Comparison of ENCODE assay signal across 26 mouse cellular contexts in the genomic region with DNA sequence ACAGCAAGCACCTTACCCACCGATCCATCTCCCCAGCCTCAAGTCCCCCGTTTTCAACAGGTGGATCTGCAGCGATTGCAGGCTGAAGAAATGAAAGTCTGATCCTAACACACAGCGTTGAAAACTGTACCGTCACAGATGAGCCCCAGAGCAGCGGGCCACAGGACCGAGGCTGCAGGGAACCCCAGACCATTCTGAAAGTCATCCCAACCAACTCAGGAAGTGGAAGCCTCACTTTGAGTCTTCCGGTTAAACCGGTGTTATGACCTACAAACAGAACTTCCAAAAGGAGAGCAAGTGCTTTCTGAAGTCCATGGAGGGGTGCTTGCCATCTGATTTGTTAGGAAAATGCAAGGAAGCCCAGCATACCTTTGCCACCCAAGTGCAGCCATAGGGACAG. TPM values are rescaled to one million over a fixed set of nuclear protein-coding genes. Genes with fewer than 3 reads are reported as not detected.
DNase-seq lines count a peak whose midpoint lies in the region; ATAC-seq and TF ChIP-seq lines count a peak whose summit lies in the region.
"Had no signal": no experiment of that assay in that cellular context is flagged by ENCODE, and none has a peak within 500 bp of the region (broad histone marks: within the 10 kb centered on the region; RNA-seq: fewer than 3 reads in every experiment).

No protein-coding gene starts in this region.

- H3K4me3 ChIP-seq in spleen, adult 2 months (ENCODE audit: extremely low read depth, insufficient read depth, insufficient read length): peak overlapping the region; percentile 31
- H3K4me3 ChIP-seq in E14TG2a.4 (replicated peaks; ENCODE audit: low read length): 0 out of 2 replicates have a peak overlapping the region, but pooled peaks have one; percentile 17
- peak overlapping the region; percentile 83 for H3K4me3 ChIP-seq in megakaryocyte, embryonic 14.5 days (replicated peaks)
- H3K4me3 ChIP-seq: forebrain, embryonic 10.5 days; heart, embryonic 15.5 days; hindbrain, embryonic 15.5 days; layer of hippocampus, adult 2 months; limb, embryonic 12.5 days; midbrain, embryonic 15.5 days; myocyte; stomach, embryonic 15.5 days had no signal

- WGBS in spleen, adult 2 months: 7% methylated on average over 9 of the region's 9 CpGs

- no peaks in the 10 kb centered on the region for H3K36me3 ChIP-seq in spleen, adult 2 months (ENCODE audit: control insufficient read depth, insufficient read depth, low read length)
- no peaks in the 10 kb centered on the region for H3K36me3 ChIP-seq in E14TG2a.4 (ENCODE audit: insufficient read depth, low read length)
- H3K36me3 ChIP-seq in megakaryocyte, embryonic 14.5 days (replicated peaks; ENCODE audit: low read length): no peaks in the 10 kb centered on the region
- H3K36me3 ChIP-seq: forebrain, embryonic 10.5 days; heart, embryonic 15.5 days; hindbrain, embryonic 15.5 days; limb, embryonic 12.5 days; midbrain, embryonic 15.5 days; stomach, embryonic 15.5 days had no signal

- TF ChIP-seq POLR2A in spleen, adult 2 months (IDR thresholded peaks at IDR 0.05; ENCODE audit: low read depth, low read length): no peak

- peak; percentile 68 to 75 for ATAC-seq in hematopoietic stem cell, adult 5-6 weeks (replicated peaks in 1 of 2; ENCODE audit: insufficient read depth in 1 of 2, low FRiP score in 2 of 2, low TSS enrichment in 1 of 2, low read depth in 1 of 2, poor library complexity in 2 of 2, severe bottlenecking in 2 of 2)
- ATAC-seq: midbrain, embryonic 15.5 days had no signal

- no peak overlapping the region for H3K27ac ChIP-seq in spleen, adult 2 months (ENCODE audit: insufficient read depth, low read length)
- H3K27ac ChIP-seq: forebrain, embryonic 10.5 days; heart, embryonic 15.5 days; hindbrain, embryonic 15.5 days; layer of hippocampus, adult 2 months; limb, embryonic 12.5 days; midbrain, embryonic 15.5 days; stomach, embryonic 15.5 days had no signal

- TF ChIP-seq CTCF in spleen, adult 2 months (IDR thresholded peaks at IDR 0.05; ENCODE audit: extremely low read depth, insufficient read depth, insufficient read length, insufficient replicate concordance): no peak
- TF ChIP-seq CTCF in E14TG2a.4 (conservative IDR thresholded peaks at IDR 0.05; ENCODE audit: low read length): no peak

- H3K27me3 ChIP-seq in spleen, adult 2 months (ENCODE audit: control insufficient read depth, insufficient read depth, low read length): no peaks in the 10 kb centered on the region
- H3K27me3 ChIP-seq in E14TG2a.4 (ENCODE audit: insufficient read depth, low read length): no peaks in the 10 kb centered on the region
- H3K27me3 ChIP-seq in megakaryocyte, embryonic 14.5 days (replicated peaks): no peaks in the 10 kb centered on the region
- H3K27me3 ChIP-seq: heart, embryonic 15.5 days; hindbrain, embryonic 15.5 days; limb, embryonic 12.5 days; midbrain, embryonic 15.5 days; stomach, embryonic 15.5 days had no signal

- H3K4me1 ChIP-seq in spleen, adult 2 months (ENCODE audit: control insufficient read depth, insufficient read depth, insufficient read length): no peaks in the 10 kb centered on the region
- peaks cover 20% of the 10 kb centered on the region for H3K4me1 ChIP-seq in E14TG2a.4 (replicated peaks; ENCODE audit: low read depth, low read length)
- peaks cover 12% of the 10 kb centered on the region for H3K4me1 ChIP-seq in megakaryocyte, embryonic 14.5 days
- H3K4me1 ChIP-seq: forebrain, embryonic 10.5 days; heart, embryonic 15.5 days; hindbrain, embryonic 15.5 days; limb, embryonic 12.5 days; midbrain, embryonic 15.5 days; stomach, embryonic 15.5 days had no signal

- no peak for DNase-seq in spleen, adult 2 months (ENCODE audit: low read depth in 1 of 2, low spot score in 2 of 2)
- DNase-seq in spleen, postnatal 36 days (ENCODE audit: low spot score in 2 of 2): no peak
- no peak for DNase-seq in layer of hippocampus, adult 8-10 months (ENCODE audit: low spot score in 2 of 2)
- no peak for DNase-seq in frontal cortex, postnatal 10 days (ENCODE audit: low spot score in 2 of 2)
- DNase-seq in left cerebral cortex, adult 18-20 months (ENCODE audit: low spot score in 2 of 2): no peak
- DNase-seq: adrenal gland, postnatal 10 days; B cell, adult 2 months; cerebellum, adult 8-10 months; heart, postnatal 4 days; kidney, postnatal 25 days; layer of hippocampus, postnatal 36 days; lung, adult 2 months; lung, postnatal 14 days; thymus, adult 18-20 months had no signal

- H3K9me3 ChIP-seq in E14TG2a.4 (ENCODE audit: low read length): peaks cover 15% of the 10 kb centered on the region
- peaks cover 4% of the 10 kb centered on the region; the same call in 1 of the 2 replicates for H3K9me3 ChIP-seq in megakaryocyte, embryonic 14.5 days
- H3K9me3 ChIP-seq: heart, embryonic 15.5 days; hindbrain, embryonic 15.5 days; limb, embryonic 12.5 days; midbrain, embryonic 15.5 days; stomach, embryonic 15.5 days had no signal

RNA-seq across cellular contexts. Expression of gene Rabl2, which starts 16.2 kb away (rescaled TPM):
- 2.9 and 3.1 TPM in 2 replicates for polyA plus RNA-seq in spleen, adult 2 months (2012; rRNA removed)
- 13.0 TPM in 2 replicates for total RNA-seq in hematopoietic stem cell, adult 5-6 weeks (2017)
- 15.1 TPM in 1 of 2 replicates, not detected in the other for polyA plus RNA-seq in megakaryocyte, embryonic 14.5 days (2012; ENCODE audit: insufficient read depth, low replicate concordance)
- 10 to 100 TPM; 27.2 to 41.2 (median 32.7) TPM for total RNA-seq in layer of hippocampus, adult 8-10 months (2022)
- 10 to 100 TPM; 32.6 to 40.3 TPM for total RNA-seq in left cerebral cortex, adult 18-20 months (2021)

RNA-seq across cellular contexts. Expression of gene Acr, which starts 39.8 kb away (rescaled TPM):
- 0.79 and 1.1 TPM in 2 replicates for polyA plus RNA-seq in spleen, adult 2 months (2012; rRNA removed)
- total RNA-seq in hematopoietic stem cell, adult 5-6 weeks (2017): 0.75 TPM in 1 of 2 replicates, not detected in the other
- polyA plus RNA-seq in megakaryocyte, embryonic 14.5 days (2012; ENCODE audit: insufficient read depth, low replicate concordance): 0.49 and 3.0 TPM in 2 replicates
- total RNA-seq in layer of hippocampus, adult 8-10 months (2022): 1 to 10 TPM in 3 of 4 experiments, under 1 TPM in 1; 0.95 to 2.1 (median 1.4) TPM
- total RNA-seq in left cerebral cortex, adult 18-20 months (2021): under 1 TPM; 0.79 to 0.89 TPM
- total RNA-seq: gastrocnemius, adult 18-20 months had no signal
- polyA plus RNA-seq: limb, embryonic 12.5 days; myocyte had no signal

Comparison
In these comparisons a context has a peak if more than half of its experiments do, and no peak if none do; other contexts are left out.
1. H3K4me3 ChIP-seq: peak in every context shown above with its lines; median percentile 83 in megakaryocyte, embryonic 14.5 days; 31 in spleen, adult 2 months; 17 in E14TG2a.4.